Mouse (Mus musculus) thymus, postnatal 14 days (tissue): ENCODE data around the gene Ccp110.

Experiments
- DNase-seq: peaks from one replicate; pipeline ENCODE4 v3.0.0; 2021

Gene Ccp110

GRCm38 (mm10) chr7:118769655-118770054, 57.3 kb downstream of the Ccp110 start:
- no peak for DNase-seq

GRCm38 (mm10) chr7:118773027-118773426, 60.7 kb downstream of the Ccp110 start:
- no peak for DNase-seq

- DNase-seq, result no peak
Measured at GRCm38 (mm10) chr7:118775991-118776390, 63.6 kb downstream of the Ccp110 start.

GRCm38 (mm10) chr7:118776491-118776890, 64.1 kb downstream of the Ccp110 start:
- no peak for DNase-seq

GRCm38 (mm10) chr7:118777598-118778394, 65.4 kb downstream of the Ccp110 start:
- DNase-seq, result no peak

GRCm38 (mm10) chr7:118778561-118778960, 66.2 kb downstream of the Ccp110 start:
- DNase-seq, result no peak

- no peak for DNase-seq
Measured at GRCm38 (mm10) chr7:118783305-118784001, 71.1 kb downstream of the Ccp110 start.

GRCm38 (mm10) chr7:118786091-118786490, 73.7 kb downstream of the Ccp110 start:
- DNase-seq, result no peak
